Mouse (Mus musculus): Measurements from ENCODE around the gene Pmp22. TPM values are rescaled to one million over a fixed set of nuclear protein-coding genes. Genes with fewer than 3 reads are reported as not detected.

Pmp22 gene
- polyA plus RNA-seq (2017; shearing (Covaris generic)) = not detected

DNA sequence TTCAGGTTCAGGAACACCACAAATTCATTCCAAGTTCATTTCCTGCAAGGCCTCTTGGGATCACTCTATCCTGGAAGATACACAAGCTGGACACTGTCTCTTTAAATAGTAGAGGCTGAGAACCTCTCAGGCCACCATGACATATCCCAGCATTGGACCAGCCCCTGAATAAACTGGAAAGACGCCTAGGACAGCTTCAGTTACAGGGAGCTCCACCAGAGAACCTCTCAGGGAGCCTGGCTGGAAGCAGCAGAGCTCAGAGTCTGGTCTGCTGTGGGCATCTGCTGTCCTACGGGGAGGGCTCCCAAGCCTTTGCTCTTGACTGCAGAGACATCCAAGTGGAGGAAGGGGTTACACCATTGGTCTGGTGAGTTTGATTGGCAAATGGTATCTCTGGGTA, at the start of gene Pmp22:
Gene Pmp22, plus strand, starts transcription at position 199 of the 400 bp plus-strand sequence.

Other genes with a start within 250 kb of the Pmp22 start
- gene Tvp23b, start 249.5 kb upstream of the Pmp22 start, polyA plus RNA-seq (2017; shearing (Covaris generic)) = 34.4 TPM
- gene Cdrt4, start 177.8 kb upstream of the Pmp22 start, polyA plus RNA-seq (2017; shearing (Covaris generic)) = not detected
- not detected for gene Tekt3, start 67.3 kb upstream of the Pmp22 start, polyA plus RNA-seq (2017; shearing (Covaris generic))

Data from effector memory CD4-positive, alpha-beta T cell, adult 5 months (primary cell).